Mouse (Mus musculus) naive thymus-derived CD4-positive, alpha-beta T cell, adult 2 months (primary cell): ENCODE data around the gene Cdk18.

ENCODE experiments used
- DNase-seq: peaks from one replicate; pipeline ENCODE4 v3.0.0-alpha.2; 2011; ENCODE audit warnings: low read depth

Cdk18 gene

GRCm38 (mm10) chr1:132065001-132065400 is 74.5 kb downstream of the Cdk18 start:
- DNase-seq = no peak

- DNase-seq = no peak
These were observed 76.4 kb downstream of the Cdk18 start for GRCm38 (mm10) chr1:132063096-132063495.
